7 mouse cellular contexts compared by ENCODE assay signal in the genomic region with DNA sequence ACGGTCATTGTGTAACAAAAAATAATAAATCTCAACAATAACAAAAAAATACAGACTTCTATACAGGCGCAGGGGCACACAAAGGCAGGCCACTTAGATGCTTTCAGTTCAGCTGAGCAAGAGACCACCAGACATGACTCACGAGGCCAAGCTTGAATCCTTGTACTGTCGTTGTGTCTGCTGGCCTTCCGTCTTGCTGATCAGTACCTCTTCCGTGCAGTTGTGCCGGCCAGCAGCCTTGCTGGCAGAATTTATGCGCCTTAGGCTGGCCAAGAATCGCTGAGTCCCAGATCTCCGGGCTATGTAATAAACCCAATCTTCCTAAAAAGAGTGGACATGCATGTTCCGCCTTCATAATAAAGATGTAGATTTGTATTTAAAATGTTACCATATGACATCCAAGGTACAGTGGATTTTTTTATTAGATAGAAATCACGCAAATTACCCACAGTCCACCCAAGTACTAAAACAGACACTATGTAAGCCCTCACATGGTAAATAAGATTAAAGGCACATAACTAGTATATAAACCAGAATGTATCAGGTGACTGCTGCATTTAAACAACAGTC. TPM values are rescaled to one million over a fixed set of nuclear protein-coding genes. Genes with fewer than 3 reads are reported as not detected.
DNase-seq lines count a peak whose midpoint lies in the region; ATAC-seq and TF ChIP-seq lines count a peak whose summit lies in the region.

No protein-coding gene starts in this region.

- no peak for TF ChIP-seq CTCF in lung, embryonic 14.5 days (IDR thresholded peaks at IDR 0.05; ENCODE audit: low read depth)
- TF ChIP-seq CTCF in embryonic fibroblast, embryonic 13.5 days (IDR thresholded peaks at IDR 0.05; ENCODE audit: borderline replicate concordance, insufficient read depth, low read length), result no peak

- H3K9me3 ChIP-seq in lung, embryonic 14.5 days (ENCODE audit: low read depth, low read length), result no peaks in the 10 kb centered on the region
- no peaks in the 10 kb centered on the region for H3K9me3 ChIP-seq in hindbrain, embryonic 15.5 days
- no peaks in the 10 kb centered on the region for H3K9me3 ChIP-seq in neural tube, embryonic 12.5 days

- TF ChIP-seq POLR2A in embryonic fibroblast, embryonic 13.5 days (IDR thresholded peaks at IDR 0.05; ENCODE audit: low read depth, low read length), result no peak

- peak overlapping the region; percentile 79; the same call in 1 of the 2 replicates for H3K27ac ChIP-seq in lung, embryonic 14.5 days (ENCODE audit: low read depth)
- no peak overlapping the region; the same call in 1 of the 2 replicates for H3K27ac ChIP-seq in embryonic fibroblast, embryonic 13.5 days (ENCODE audit: insufficient read depth, low read length)
- peak overlapping the region; percentile 82 for H3K27ac ChIP-seq in hindbrain, embryonic 15.5 days (replicated peaks)
- no peak overlapping the region for H3K27ac ChIP-seq in neural tube, embryonic 12.5 days

- 59% methylated on average over 12 of the region's 12 CpGs for WGBS in lung, embryonic 14.5 days
- whole genome bisulfite sequencing in hindbrain, embryonic 15.5 days, result 49% methylated on average over 12 of the region's 12 CpGs
- 58% methylated on average over 12 of the region's 12 CpGs for WGBS in neural tube, embryonic 12.5 days

- peak overlapping the region; percentile 88 for H3K9ac ChIP-seq in lung, embryonic 14.5 days
- peak overlapping the region; percentile 75 for H3K9ac ChIP-seq in hindbrain, embryonic 15.5 days
- H3K9ac ChIP-seq in neural tube, embryonic 12.5 days, result peak overlapping the region; percentile 83

- no peaks in the 10 kb centered on the region for H3K4me1 ChIP-seq in lung, embryonic 14.5 days (ENCODE audit: insufficient read depth)
- no peaks in the 10 kb centered on the region for H3K4me1 ChIP-seq in embryonic fibroblast, embryonic 13.5 days (ENCODE audit: control insufficient read depth, insufficient read depth, low read length)
- H3K4me1 ChIP-seq in hindbrain, embryonic 15.5 days (replicated peaks), result peaks cover 16% of the 10 kb centered on the region
- H3K4me1 ChIP-seq in neural tube, embryonic 12.5 days, result peaks cover 12% of the 10 kb centered on the region

- H3K4me2 ChIP-seq in lung, embryonic 14.5 days, result peak overlapping the region; percentile 98
- H3K4me2 ChIP-seq in hindbrain, embryonic 15.5 days, result peak overlapping the region; percentile 98
- H3K4me2 ChIP-seq in neural tube, embryonic 12.5 days (replicated peaks), result peak overlapping the region; percentile 94

- ATAC-seq in lung, embryonic 14.5 days (ENCODE audit: insufficient read depth), result no peak
- ATAC-seq in hindbrain, embryonic 15.5 days (ENCODE audit: low FRiP score, low read depth), result no peak
- ATAC-seq in neural tube, embryonic 12.5 days (ENCODE audit: low FRiP score, low read depth), result no peak

- DNase-seq in lung, embryonic 14.5 days, result peak; percentile 36
- DNase-seq in lung, postnatal 4 days, result no peak
- DNase-seq in layer of hippocampus, adult 9-11 months, result no peak
- no peak for DNase-seq in layer of hippocampus, adult 9-10 months (ENCODE audit: low spot score)

- no peaks in the 10 kb centered on the region for H3K27me3 ChIP-seq in lung, embryonic 14.5 days (ENCODE audit: insufficient read depth, low read length)
- no peaks in the 10 kb centered on the region for H3K27me3 ChIP-seq in hindbrain, embryonic 15.5 days
- no peaks in the 10 kb centered on the region for H3K27me3 ChIP-seq in neural tube, embryonic 12.5 days (replicated peaks)

- H3K36me3 ChIP-seq in lung, embryonic 14.5 days (ENCODE audit: insufficient read depth), result peaks cover 12% of the 10 kb centered on the region; the same call in 1 of the 2 replicates
- peaks cover under 1% of the 10 kb centered on the region for H3K36me3 ChIP-seq in hindbrain, embryonic 15.5 days
- peaks cover 15% of the 10 kb centered on the region for H3K36me3 ChIP-seq in neural tube, embryonic 12.5 days

- peak overlapping the region; percentile 56 for H3K4me3 ChIP-seq in lung, embryonic 14.5 days (ENCODE audit: low read depth, low read length)
- 0 out of 2 replicates have a peak overlapping the region, but pooled peaks have one; percentile 14 for H3K4me3 ChIP-seq in embryonic fibroblast, embryonic 13.5 days (ENCODE audit: insufficient read depth, low read length)
- peak overlapping the region; percentile 50 for H3K4me3 ChIP-seq in hindbrain, embryonic 15.5 days
- H3K4me3 ChIP-seq in neural tube, embryonic 12.5 days, result peak overlapping the region; percentile 49

RNA-seq across cellular contexts. Expression of a gene that starts 13.4 kb away (rescaled TPM):
- 53.3 and 56.2 TPM in 2 replicates for polyA plus RNA-seq in lung, embryonic 14.5 days (2014; fragmentation: Nextera tagmentation; extraction: Ambion mirVana)
- polyA plus RNA-seq in embryonic fibroblast, embryonic 13.5 days (2011; ENCODE audit: insufficient read length, low read depth, missing spikeins), result 28.5 and 35.2 TPM in 2 replicates
- polyA plus RNA-seq in hindbrain, embryonic 15.5 days (2015; fragmentation: Nextera tagmentation; extraction: Ambion mirVana), result 205 and 206 TPM in 2 replicates
- polyA plus RNA-seq in neural tube, embryonic 12.5 days (2016; fragmentation: Nextera tagmentation; extraction: Ambion mirVana), result 120 and 123 TPM in 2 replicates

RNA-seq across cellular contexts. Expression of a gene that starts 31.1 kb away (rescaled TPM):
- polyA plus RNA-seq in lung, embryonic 14.5 days (2014; fragmentation: Nextera tagmentation; extraction: Ambion mirVana), result 746 and 786 TPM in 2 replicates
- 261 and 299 TPM in 2 replicates for polyA plus RNA-seq in embryonic fibroblast, embryonic 13.5 days (2011; ENCODE audit: insufficient read length, low read depth, missing spikeins)
- polyA plus RNA-seq in hindbrain, embryonic 15.5 days (2015; fragmentation: Nextera tagmentation; extraction: Ambion mirVana), result 284 and 324 TPM in 2 replicates
- 680 and 694 TPM in 2 replicates for polyA plus RNA-seq in neural tube, embryonic 12.5 days (2016; fragmentation: Nextera tagmentation; extraction: Ambion mirVana)

RNA-seq across cellular contexts. Expression of a gene that starts 33.5 kb away (rescaled TPM):
- polyA plus RNA-seq in lung, embryonic 14.5 days (2014; fragmentation: Nextera tagmentation; extraction: Ambion mirVana), result 1.1 and 1.9 TPM in 2 replicates
- polyA plus RNA-seq in embryonic fibroblast, embryonic 13.5 days (2011; ENCODE audit: insufficient read length, low read depth, missing spikeins), result 1.1 and 1.4 TPM in 2 replicates
- polyA plus RNA-seq in hindbrain, embryonic 15.5 days (2015; fragmentation: Nextera tagmentation; extraction: Ambion mirVana), result 2.3 and 2.4 TPM in 2 replicates
- polyA plus RNA-seq in neural tube, embryonic 12.5 days (2016; fragmentation: Nextera tagmentation; extraction: Ambion mirVana), result 1.6 and 1.7 TPM in 2 replicates

RNA-seq across cellular contexts. Expression of a gene that starts 41.7 kb away (rescaled TPM):
- polyA plus RNA-seq in lung, embryonic 14.5 days (2014; fragmentation: Nextera tagmentation; extraction: Ambion mirVana), result 1.9 and 6.6 TPM in 2 replicates
- polyA plus RNA-seq in embryonic fibroblast, embryonic 13.5 days (2011; ENCODE audit: insufficient read length, low read depth, missing spikeins), result 6.3 and 6.9 TPM in 2 replicates
- 1.7 and 3.8 TPM in 2 replicates for polyA plus RNA-seq in hindbrain, embryonic 15.5 days (2015; fragmentation: Nextera tagmentation; extraction: Ambion mirVana)
- polyA plus RNA-seq in neural tube, embryonic 12.5 days (2016; fragmentation: Nextera tagmentation; extraction: Ambion mirVana), result 2.5 and 4.6 TPM in 2 replicates

Comparison
In these comparisons a context has a peak if more than half of its experiments do, and no peak if none do; other contexts are left out.
1. H3K27ac ChIP-seq: peak in lung, embryonic 14.5 days (single experiment) and hindbrain, embryonic 15.5 days (single experiment); none in embryonic fibroblast, embryonic 13.5 days (single experiment) and neural tube, embryonic 12.5 days (single experiment).
2. Peak in every context shown above with its lines, with median percentiles within 50 percentile points of each other: H3K4me2 ChIP-seq, H3K4me3 ChIP-seq and H3K9ac ChIP-seq.